Mouse (Mus musculus) heart, postnatal 0 days (tissue): ENCODE results near the gene Kazn.

Source experiments
- CTCF ChIP-seq: IDR thresholded peaks from 2 replicates; pipeline ENCODE4 v1.5.1; 2016; ENCODE audit warnings: antibody characterized with exemption, control low read depth, low read depth
- EP300 ChIP-seq: IDR thresholded peaks from 2 replicates; pipeline ENCODE4 v1.6.1; 2016; ENCODE audit warnings: antibody characterized with exemption, low read depth

DNA sequence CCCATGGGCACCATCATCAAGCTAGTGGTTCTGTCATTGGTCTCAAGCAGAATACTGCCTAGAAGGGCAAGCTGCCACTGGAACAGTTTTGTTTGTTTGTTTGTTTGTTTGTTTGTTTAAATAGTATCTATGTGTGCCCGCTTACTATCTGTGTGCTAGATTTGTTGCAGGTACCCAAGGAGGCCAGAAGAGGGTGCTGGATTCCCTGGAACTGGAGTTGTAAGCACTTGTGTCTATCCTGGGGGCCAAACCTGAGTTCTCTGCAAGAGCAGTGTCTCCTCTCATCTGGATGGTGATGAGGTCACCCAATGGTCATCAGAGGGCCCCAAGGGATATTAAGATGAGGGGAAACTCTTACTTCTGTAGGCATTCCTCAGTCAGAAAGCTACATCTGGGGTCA lies 55.6 kb downstream of the Kazn start:
- TF ChIP-seq CTCF (no peak), EP300 (no peak)
